Mouse (Mus musculus) kidney, postnatal 0 days (tissue): Measurements from ENCODE around the gene Tmem237. TPM values are rescaled to one million over a fixed set of nuclear protein-coding genes. Genes with fewer than 3 reads are reported as not detected.

Experiments
- ATAC-seq: fragments of 200-750 bp; cut with Nextera tagmentation; replicated peaks from 2 replicates; pipeline ENCODE4 v1.8.0; 2017; ENCODE audit warnings: low read depth, moderate number of reproducible peaks, moderate TSS enrichment, moderate library complexity; ENCODE audit not compliant: low FRiP score
- DNase-seq: peaks from one replicate; pipeline ENCODE4 v3.0.0-alpha.2; 2016; ENCODE audit warnings: low spot score
- H3K27ac ChIP-seq: fragments of 300-500 bp; sonication (generic); 2 replicates; pipeline ENCODE4 v1.5.1; 2014; ENCODE audit warnings: mild to moderate bottlenecking
- H3K27me3 ChIP-seq: fragments of 300-500 bp; sonication (generic); 2 replicates; pipeline ENCODE4 v1.6.1; 2014; ENCODE audit warnings: low read length, mixed read lengths; ENCODE audit not compliant: insufficient read depth
- H3K36me3 ChIP-seq: fragments of 300-500 bp; sonication (generic); 2 replicates; pipeline ENCODE4 v1.6.1; 2014; ENCODE audit warnings: low read length, mixed read lengths; ENCODE audit not compliant: insufficient read depth
- H3K4me1 ChIP-seq: fragments of 300-500 bp; sonication (generic); replicated peaks from 2 replicates; pipeline ENCODE4 v1.6.1; 2014; ENCODE audit warnings: antibody characterized with exemption, low read length, mixed read lengths; ENCODE audit not compliant: insufficient read depth
- H3K4me2 ChIP-seq: fragments of 300-500 bp; sonication (generic); 2 replicates; pipeline ENCODE4 v1.6.1; 2014; ENCODE audit warnings: mild to moderate bottlenecking, low read length, moderate library complexity, mixed read lengths
- H3K4me3 ChIP-seq: fragments of 300-500 bp; sonication (generic); replicated peaks from 2 replicates; pipeline ENCODE4 v1.5.1; 2014; ENCODE audit warnings: low read depth, low read length
- H3K9ac ChIP-seq: fragments of 300-500 bp; sonication (generic); 2 replicates; pipeline ENCODE4 v1.6.1; 2014; ENCODE audit warnings: low read depth, low read length
- H3K9me3 ChIP-seq: fragments of 300-500 bp; sonication (generic); replicated peaks from 2 replicates; pipeline ENCODE4 v1.6.1; 2016; ENCODE audit warnings: low read length, inconsistent platforms, mixed read lengths
- CTCF ChIP-seq: IDR thresholded peaks from 2 replicates; pipeline ENCODE4 v1.5.1; 2016; ENCODE audit warnings: antibody characterized with exemption, low read depth, mild to moderate bottlenecking, moderate library complexity
- WGBS: fragments of 180-500 bp; shearing (Covaris S2); extraction: QIAGEN DNeasy Blood & Tissue Kit; methylation state at CpG from one replicate; pipeline ENCODE4 v1.1.7; 2014; 5-methylcytosine and 5-hydroxymethylcytosine counted together
- polyA plus RNA-seq: library from polyadenylated mRNA; unstranded; fragments of >200 nt; fragmentation: Nextera tagmentation; extraction: Ambion mirVana; gene quantifications from 2 replicates; pipeline ENCODE4 v1.2.1, GENCODE M21; 2015

The Tmem237 gene
- polyA plus RNA-seq, 1 experiment from 2014 or later = 39.9 TPM

DNA sequence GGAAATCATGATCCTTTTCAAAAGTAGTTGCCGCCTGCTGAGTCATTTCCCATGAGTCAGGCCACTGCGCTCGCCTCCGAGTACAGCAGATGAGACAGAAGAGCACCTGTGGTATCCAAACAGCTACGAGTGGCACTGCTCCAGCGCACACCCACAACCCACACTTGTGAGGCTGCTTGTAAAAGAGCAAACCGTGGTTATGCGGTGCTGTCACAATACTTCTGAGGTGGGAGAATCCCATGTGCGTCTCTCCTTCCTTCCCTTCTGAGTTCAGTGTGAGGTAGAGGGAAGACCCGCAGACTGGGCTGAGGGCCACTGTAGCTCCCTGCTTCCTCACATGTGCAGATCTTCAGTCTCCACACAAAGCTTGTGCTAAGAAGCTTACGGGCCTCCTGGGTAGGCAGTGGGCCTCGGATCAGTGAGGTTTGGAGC, 42.8 kb upstream of the Tmem237 start, which contains the start of gene Mpp4:
Mpp4 (minus strand) TSS at position 360 of the 432 bp plus-strand sequence.
- ATAC-seq = no peak
- Histone ChIP-seq H3K9me3 (no peaks in the 10 kb centered on the region), H3K9ac (no peak within 1 kb of the TSS), H3K4me1 (no peaks in the 10 kb centered on the region), H3K27me3 (no peaks in the 10 kb centered on the region), H3K4me3 (no peak within 1 kb of the TSS), H3K27ac (no peak within 1 kb of the TSS), H3K36me3 (0 out of 2 replicates have a peak, but pooled peaks cover 9% of the 10 kb centered on the region), H3K4me2 (no peak within 1 kb of the TSS)
- 73% methylated on average over 12 of the region's 12 CpGs for WGBS
- DNase-seq = no peak
- no peak for TF ChIP-seq CTCF

DNA sequence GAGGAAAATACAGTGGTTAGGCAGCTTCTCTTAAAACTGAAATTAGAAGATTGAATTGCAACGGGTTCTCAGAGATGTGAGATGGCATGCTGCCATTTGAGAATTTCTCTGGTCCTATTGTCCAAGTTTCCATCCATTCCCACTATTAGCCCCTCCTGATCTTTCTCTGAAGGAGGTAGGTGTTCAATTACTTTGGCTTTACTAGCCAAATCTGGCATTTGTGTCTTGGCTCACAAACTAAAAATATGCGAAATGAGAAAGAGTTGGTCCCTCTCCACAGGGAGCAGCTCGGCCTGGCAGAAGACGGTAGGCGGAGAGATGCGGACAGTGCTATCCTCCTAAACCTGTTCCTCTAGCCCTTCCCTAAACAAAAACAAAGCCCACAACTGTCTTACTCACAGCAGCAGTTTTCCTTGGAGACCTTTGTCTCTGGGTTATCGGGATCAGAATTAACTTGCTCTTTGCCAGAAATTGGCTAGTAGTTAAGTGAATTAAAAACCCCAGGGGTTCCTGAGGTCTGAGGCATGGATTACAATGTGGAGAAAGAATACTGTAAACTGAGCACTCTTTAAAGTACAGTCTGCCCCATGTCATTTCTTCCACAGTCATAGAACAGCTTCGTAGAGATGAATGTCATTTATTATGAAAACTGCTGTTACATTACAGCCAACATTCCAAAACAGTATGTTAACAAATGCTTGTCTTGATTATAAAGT, 42.3 kb upstream of the Tmem237 start:
- H3K9me3 ChIP-seq = no peaks in the 10 kb centered on the region

DNA sequence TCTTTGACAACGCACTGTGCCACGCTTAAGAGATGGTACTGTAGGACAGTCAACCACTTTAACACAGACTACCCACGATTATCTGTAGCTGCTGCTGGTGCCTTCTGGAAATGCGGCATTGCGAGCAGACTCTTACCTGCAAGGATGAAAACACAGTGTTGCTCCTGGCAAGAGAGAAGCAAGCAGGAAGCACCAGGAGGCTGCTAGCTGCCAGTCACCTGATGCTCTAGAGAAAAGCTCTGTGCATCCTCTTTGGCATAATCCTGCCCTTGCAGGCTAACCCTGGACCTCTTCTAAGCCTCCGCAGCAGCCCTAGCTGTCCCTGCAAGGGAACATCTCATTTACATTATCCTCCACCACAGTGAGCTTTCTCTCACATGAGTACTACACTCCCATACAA, 41.2 kb upstream of the Tmem237 start:
- no peak for ATAC-seq
- no peaks in the 10 kb centered on the region for H3K9me3 ChIP-seq
- TF ChIP-seq CTCF = no peak

More for the DNA sequence above, 42.3 kb upstream of the Tmem237 start:
- no peak for TF ChIP-seq CTCF
- Histone ChIP-seq H3K4me3 (no peak overlapping the region), H3K9ac (no peak overlapping the region), H3K27me3 (no peaks in the 10 kb centered on the region), H3K4me2 (no peak overlapping the region), H3K4me1 (no peaks in the 10 kb centered on the region), H3K36me3 (0 out of 2 replicates have a peak, but pooled peaks cover 9% of the 10 kb centered on the region), H3K27ac (no peak overlapping the region)
- 71% methylated on average over 8 of the region's 8 CpGs for WGBS
- DNase-seq = no peak
- ATAC-seq = no peak

DNA sequence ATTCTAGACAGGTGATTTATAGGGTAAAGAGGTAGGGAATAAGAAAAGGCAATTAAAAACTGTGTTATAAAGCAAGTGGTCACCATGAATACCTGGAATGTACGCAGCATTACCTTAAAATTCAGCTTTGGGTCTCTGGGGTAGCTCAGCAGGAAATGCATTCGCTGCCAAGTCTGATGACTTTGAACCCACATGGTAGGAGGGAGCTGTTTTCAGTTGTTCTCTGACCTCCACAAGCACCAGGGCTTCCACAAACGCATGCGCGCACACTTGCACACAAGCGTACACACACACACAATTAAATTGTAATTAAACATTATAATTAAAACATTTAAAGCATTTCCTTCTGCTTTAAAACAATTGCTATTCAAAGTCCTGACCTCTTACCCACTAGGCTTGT, 40.7 kb upstream of the Tmem237 start:
- Histone ChIP-seq H3K36me3 (0 out of 2 replicates have a peak, but pooled peaks cover 9% of the 10 kb centered on the region), H3K4me2 (no peak overlapping the region), H3K9ac (no peak overlapping the region), H3K4me3 (no peak overlapping the region), H3K27ac (no peak overlapping the region), H3K9me3 (no peaks in the 10 kb centered on the region), H3K27me3 (no peaks in the 10 kb centered on the region), H3K4me1 (no peaks in the 10 kb centered on the region)
- no peak for TF ChIP-seq CTCF
- 70% methylated on average over 6 of the region's 6 CpGs for WGBS
- ATAC-seq = no peak
- DNase-seq = no peak

More for the DNA sequence above, 41.2 kb upstream of the Tmem237 start:
- WGBS = 89% methylated on average over 6 of the region's 6 CpGs
- Histone ChIP-seq H3K9ac (no peak overlapping the region), H3K4me1 (no peaks in the 10 kb centered on the region), H3K4me2 (no peak overlapping the region), H3K4me3 (no peak overlapping the region), H3K36me3 (0 out of 2 replicates have a peak, but pooled peaks cover 9% of the 10 kb centered on the region), H3K27me3 (no peaks in the 10 kb centered on the region), H3K27ac (no peak overlapping the region)
- DNase-seq = no peak

DNA sequence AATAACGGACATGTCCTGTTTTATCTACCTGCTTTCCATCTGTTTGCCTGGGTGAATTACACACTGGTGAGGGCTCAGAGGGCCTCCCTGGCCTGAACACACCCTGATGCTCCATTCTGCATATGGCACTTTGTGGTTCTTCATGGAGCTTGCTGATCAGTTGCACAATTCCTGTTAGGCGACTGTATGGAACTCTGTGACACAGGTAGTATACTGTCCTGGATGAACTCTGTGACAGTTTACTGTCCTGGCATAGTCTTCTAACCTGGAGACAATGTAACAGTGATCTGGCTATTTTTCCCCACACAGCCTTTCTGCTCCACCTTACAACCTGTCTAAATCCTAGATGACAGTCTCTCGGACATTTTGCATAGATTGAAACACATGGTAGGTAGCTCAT, 38.9 kb upstream of the Tmem237 start:
- Histone ChIP-seq H3K9ac (no peak overlapping the region), H3K27me3 (no peaks in the 10 kb centered on the region), H3K4me1 (no peaks in the 10 kb centered on the region), H3K27ac (no peak overlapping the region), H3K4me2 (no peak overlapping the region), H3K9me3 (no peaks in the 10 kb centered on the region), H3K36me3 (0 out of 2 replicates have a peak, but pooled peaks cover 9% of the 10 kb centered on the region), H3K4me3 (no peak overlapping the region)
- TF ChIP-seq CTCF = no peak
- DNase-seq (no peak), ATAC-seq (no peak)
- 84% methylated on average over 3 of the region's 3 CpGs for WGBS

- Histone ChIP-seq H3K4me3 (no peak overlapping the region), H3K36me3 (0 out of 2 replicates have a peak, but pooled peaks cover 8% of the 10 kb centered on the region), H3K4me1 (no peaks in the 10 kb centered on the region), H3K27ac (no peak overlapping the region), H3K27me3 (no peaks in the 10 kb centered on the region), H3K4me2 (no peak overlapping the region), H3K9ac (no peak overlapping the region), H3K9me3 (no peaks in the 10 kb centered on the region)
- DNase-seq = no peak
- no peak for TF ChIP-seq CTCF
- no peak for ATAC-seq
- WGBS = 86% methylated on average over 7 of the region's 7 CpGs
Observed at GRCm38 (mm10) chr1:59158498-59158897, 38.3 kb upstream of the Tmem237 start.
